Mouse (Mus musculus) spleen, adult 2 months (tissue): ENCODE data around the gene Serpina5. TPM values are rescaled to one million over a fixed set of nuclear protein-coding genes. Genes with fewer than 3 reads are reported as not detected.

Source experiments
- DNase-seq, 2 experiments: peaks; one replicate each; pipeline versions ENCODE4 v3.0.0 to v3.0.0-alpha.2; 2012 to 2021; ENCODE audit warnings: low spot score in 2 of 2, low read depth in 1 of 2
- H3K27ac ChIP-seq: fragments of 200-500 bp; 2 replicates; pipeline ENCODE4 v1.5.1; 2012; ENCODE audit warnings: low read length, inconsistent platforms; ENCODE audit not compliant: insufficient read depth
- H3K27me3 ChIP-seq: fragments of 200-500 bp; 2 replicates; pipeline ENCODE4 v1.6.1; 2012; ENCODE audit warnings: mild to moderate bottlenecking, moderate library complexity, low read length, inconsistent platforms; ENCODE audit not compliant: control insufficient read depth, insufficient read depth
- H3K36me3 ChIP-seq: fragments of 200-500 bp; 2 replicates; pipeline ENCODE4 v1.6.1; 2012; ENCODE audit warnings: mild to moderate bottlenecking, low read length, inconsistent platforms; ENCODE audit not compliant: control insufficient read depth, insufficient read depth
- H3K4me1 ChIP-seq: fragments of 200-500 bp; 2 replicates; pipeline ENCODE4 v1.6.1; 2011; ENCODE audit warnings: inconsistent platforms; ENCODE audit not compliant: control insufficient read depth, insufficient read depth, insufficient read length
- H3K4me3 ChIP-seq: fragments of 200-500 bp; 2 replicates; pipeline ENCODE4 v1.5.1; 2011; ENCODE audit warnings: mild to moderate bottlenecking, inconsistent platforms; ENCODE audit not compliant: insufficient read depth, insufficient read length; ENCODE audit errors: extremely low read depth
- CTCF ChIP-seq: fragments of 200-500 bp; IDR thresholded peaks from 2 replicates; pipeline ENCODE4 v1.5.1; 2011; ENCODE audit warnings: mild to moderate bottlenecking, inconsistent platforms; ENCODE audit not compliant: insufficient read depth, insufficient read length, insufficient replicate concordance; ENCODE audit errors: extremely low read depth
- POLR2A ChIP-seq: fragments of 200-500 bp; IDR thresholded peaks from 2 replicates; pipeline ENCODE4 v1.6.1; 2011; ENCODE audit warnings: low read depth, low read length, inconsistent platforms
- WGBS: fragments of 180-500 bp; shearing (Covaris S2); methylation state at CpG from one replicate; pipeline ENCODE4 v1.1.7; 2018; 5-methylcytosine and 5-hydroxymethylcytosine counted together
- polyA plus RNA-seq: library from polyadenylated mRNA; depleted of rRNA; stranded (reverse); fragments of >200 nt; gene quantifications from 2 replicates; pipeline ENCODE4 v1.2.3, GENCODE M21; 2012; rRNA removed

Serpina5 gene
- polyA plus RNA-seq, 1 experiment: not detected

DNA sequence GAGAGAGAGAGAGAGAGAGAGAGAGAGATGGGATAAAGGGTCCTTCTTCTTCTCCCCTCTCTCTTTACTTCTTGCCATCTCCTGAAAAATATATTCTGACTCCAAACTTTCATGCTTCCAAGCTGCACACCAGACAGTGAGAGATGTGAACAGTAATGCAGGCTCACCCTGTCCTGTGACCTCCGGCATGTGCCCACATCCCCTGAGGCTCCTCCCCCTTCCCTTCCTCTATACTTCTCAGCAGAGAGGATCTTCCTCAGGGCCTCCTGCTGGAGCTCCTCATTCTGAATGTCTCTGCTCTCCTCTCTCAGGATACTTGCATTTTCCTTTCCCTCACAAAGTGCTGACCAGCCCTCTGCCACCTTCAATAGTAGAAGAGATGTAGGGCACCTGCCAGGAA is 41.5 kb downstream of the Serpina5 start:
- no peaks in the 10 kb centered on the region for H3K4me1 ChIP-seq
- no peak overlapping the region for H3K4me3 ChIP-seq
- no peak overlapping the region for H3K27ac ChIP-seq
- no peaks in the 10 kb centered on the region for H3K27me3 ChIP-seq
- DNase-seq: no peak
- WGBS: 18% methylated on average over 1 of the region's 1 CpGs
- TF ChIP-seq POLR2A (no peak), CTCF (no peak)
- no peaks in the 10 kb centered on the region for H3K36me3 ChIP-seq

DNA sequence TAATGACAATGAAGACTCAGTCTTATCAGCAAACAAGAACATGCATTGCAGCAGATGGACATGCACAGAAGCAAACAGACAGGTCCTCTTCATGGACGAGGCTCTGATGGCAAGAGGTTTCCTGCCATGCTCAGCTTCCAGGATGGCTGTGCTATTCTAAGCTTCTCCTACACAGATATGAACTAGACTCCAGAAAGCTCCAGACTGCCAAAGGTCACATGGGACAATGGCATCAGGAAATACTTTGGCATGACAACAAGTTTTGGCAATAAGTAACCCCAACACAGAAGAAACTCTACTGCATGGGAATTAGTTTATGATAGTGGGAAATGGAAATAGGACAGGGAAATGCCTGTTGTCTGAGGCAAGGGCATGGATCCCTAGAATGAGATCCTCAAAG is 42.4 kb downstream of the Serpina5 start:
- Histone ChIP-seq H3K4me1 (no peaks in the 10 kb centered on the region), H3K27ac (no peak overlapping the region), H3K4me3 (no peak overlapping the region), H3K27me3 (no peaks in the 10 kb centered on the region), H3K36me3 (no peaks in the 10 kb centered on the region)
- no peak for DNase-seq
- 96% methylated on average over 1 of the region's 1 CpGs for WGBS
- TF ChIP-seq CTCF: no peak
- no peak for TF ChIP-seq POLR2A

DNA sequence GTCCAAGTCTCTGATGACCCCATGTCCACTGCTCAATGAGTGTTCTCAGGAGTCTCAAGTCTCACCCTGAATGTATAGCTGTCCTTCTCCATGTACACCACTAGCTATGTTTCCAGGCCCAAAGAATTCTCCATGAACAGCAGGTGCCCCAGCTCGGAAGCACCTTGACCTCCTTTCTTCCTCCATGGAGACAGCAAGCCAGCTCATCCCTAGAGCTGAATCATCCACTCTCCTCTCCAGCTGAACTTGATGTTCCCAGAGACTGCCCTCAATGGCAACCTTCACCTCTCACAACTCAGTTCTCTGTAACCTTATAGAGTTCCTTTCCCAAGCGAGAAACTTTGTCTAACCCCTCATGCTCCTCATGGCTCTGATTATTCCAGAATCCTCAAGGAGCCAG is 44.7 kb downstream of the Serpina5 start:
- Histone ChIP-seq H3K27me3 (no peaks in the 10 kb centered on the region), H3K27ac (no peak overlapping the region), H3K4me1 (no peaks in the 10 kb centered on the region), H3K36me3 (no peaks in the 10 kb centered on the region), H3K4me3 (no peak overlapping the region)
- no peak for DNase-seq
- WGBS: 84% methylated on average over 2 of the region's 2 CpGs
- TF ChIP-seq POLR2A: no peak
- no peak for TF ChIP-seq CTCF

DNA sequence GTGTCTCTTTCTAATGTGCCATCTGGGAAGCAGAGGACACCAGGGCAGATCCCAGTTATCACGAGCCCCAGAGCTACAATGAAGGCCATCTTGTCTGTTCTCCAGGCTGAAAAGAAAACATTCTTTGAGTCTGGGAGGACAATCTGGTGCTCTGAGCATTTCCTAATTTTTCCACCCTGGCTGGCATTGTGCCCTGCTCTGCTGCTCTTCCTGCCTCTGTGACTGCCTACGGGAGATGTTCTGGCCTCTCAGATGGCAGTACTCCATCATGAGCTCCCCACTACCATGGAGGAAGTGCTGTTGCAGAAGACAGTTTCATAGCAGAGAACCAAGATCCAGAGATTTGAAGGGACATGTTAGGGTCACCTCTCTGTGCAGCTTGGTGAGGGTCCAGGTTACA is 51.1 kb downstream of the Serpina5 start:
- Histone ChIP-seq H3K27ac (no peak overlapping the region), H3K4me3 (no peak overlapping the region), H3K4me1 (no peaks in the 10 kb centered on the region), H3K27me3 (no peaks in the 10 kb centered on the region), H3K36me3 (no peaks in the 10 kb centered on the region)
- no peak for DNase-seq
- WGBS: 78% methylated on average over 2 of the region's 2 CpGs
- TF ChIP-seq POLR2A: no peak
- no peak for TF ChIP-seq CTCF

DNA sequence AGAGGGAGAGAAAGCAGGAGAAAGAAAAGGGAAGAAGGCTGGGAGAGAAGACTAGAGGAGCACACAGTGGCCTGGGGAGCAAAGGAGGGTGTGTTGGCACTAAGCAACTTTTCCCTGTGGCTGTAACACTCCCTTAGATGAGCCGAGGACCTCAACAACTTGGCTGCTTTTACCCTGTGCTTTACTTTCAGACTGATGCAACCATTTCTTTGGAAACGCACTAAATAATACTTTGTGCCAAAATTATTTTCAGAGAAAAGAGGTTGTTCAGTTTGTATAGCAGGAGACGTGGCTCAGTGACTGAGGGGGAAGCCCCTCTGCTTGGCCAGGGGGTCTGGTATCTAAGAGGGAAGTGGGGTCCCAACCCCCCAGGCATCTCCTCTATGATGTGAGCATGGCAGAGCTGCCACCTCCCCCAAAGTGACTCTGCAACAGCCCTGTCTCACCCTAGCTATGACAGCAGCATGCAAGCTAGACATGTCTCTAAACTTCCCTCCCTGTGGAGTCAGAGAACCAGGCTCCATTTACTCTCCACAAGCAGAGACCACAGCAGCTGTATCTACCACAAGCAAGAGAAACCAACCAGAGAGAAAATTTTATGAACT is 52.2 kb downstream of the Serpina5 start:
- 72% methylated on average over 3 of the region's 3 CpGs for WGBS
- no peak overlapping the region for H3K4me3 ChIP-seq

DNA sequence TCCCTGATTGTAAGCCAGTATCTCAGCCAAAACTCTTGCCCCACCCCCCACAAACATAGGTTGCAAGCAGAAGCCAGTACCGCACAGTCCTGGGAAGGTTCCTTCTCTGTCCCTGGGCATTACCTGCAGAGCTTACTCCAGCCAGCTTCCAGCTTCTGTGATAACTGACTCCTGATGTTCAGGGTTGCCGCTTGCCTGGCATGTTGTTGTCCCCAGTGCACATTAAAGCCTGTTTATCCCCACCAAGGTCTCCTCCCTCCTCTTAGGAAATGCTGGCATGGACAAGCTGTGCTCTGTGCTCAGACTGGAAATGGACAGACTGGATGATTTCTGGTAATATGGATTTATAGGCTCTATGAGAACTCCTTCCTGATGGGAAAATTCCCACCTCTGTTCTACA is 52.7 kb downstream of the Serpina5 start, which contains the start of gene Serpina3c:
Gene Serpina3c, minus strand, starts transcription at position 215 of the 400 bp plus-strand sequence.
- H3K27ac ChIP-seq: no peak within 1 kb of the TSS
- H3K4me1 ChIP-seq: no peaks in the 10 kb centered on the region
- no peaks in the 10 kb centered on the region for H3K36me3 ChIP-seq
- no peaks in the 10 kb centered on the region for H3K27me3 ChIP-seq
- H3K4me3 ChIP-seq: no peak within 1 kb of the TSS
- 75% methylated on average over 2 of the region's 2 CpGs for WGBS
- TF ChIP-seq CTCF (no peak), POLR2A (no peak)
- DNase-seq: no peak

More for the DNA sequence above, 52.2 kb downstream of the Serpina5 start:
- no peaks in the 10 kb centered on the region for H3K36me3 ChIP-seq
- no peak overlapping the region for H3K27ac ChIP-seq
- DNase-seq: no peak
- H3K27me3 ChIP-seq: no peaks in the 10 kb centered on the region
- no peaks in the 10 kb centered on the region for H3K4me1 ChIP-seq
- TF ChIP-seq CTCF: no peak
- no peak for TF ChIP-seq POLR2A

Other genes with a start within 250 kb of the Serpina5 start
- gene Serpina1a, start 237.6 kb upstream of the Serpina5 start, polyA plus RNA-seq: 0.64 and 11.8 TPM in 2 replicates
- 0.90 and 6.6 TPM in 2 replicates for gene Serpina1c, start 196.2 kb upstream of the Serpina5 start, polyA plus RNA-seq
- 0.67 and 1.0 TPM in 2 replicates for gene Serpina1e, start 142.1 kb upstream of the Serpina5 start, polyA plus RNA-seq
- gene Serpina11, start 111.2 kb upstream of the Serpina5 start, polyA plus RNA-seq: 0.49 and 0.87 TPM in 2 replicates
- gene Serpina9, start 87.4 kb upstream of the Serpina5 start, polyA plus RNA-seq: 0.13 TPM in 1 of 2 replicates, not detected in the other
- gene Serpina12, start 56.7 kb upstream of the Serpina5 start, polyA plus RNA-seq: 0.02 and 0.04 TPM in 2 replicates
- gene Serpina3a, start 11.6 kb downstream of the Serpina5 start, polyA plus RNA-seq: not detected in 2 replicates
- 0.43 and 0.45 TPM in 2 replicates for gene Serpina3b, start 26.9 kb downstream of the Serpina5 start, polyA plus RNA-seq
- gene Serpina3c, start 52.8 kb downstream of the Serpina5 start, polyA plus RNA-seq: 0.35 and 0.49 TPM in 2 replicates
- gene Serpina3f, start 113.4 kb downstream of the Serpina5 start, polyA plus RNA-seq: 3.3 and 6.0 TPM in 2 replicates
- gene Serpina3g, start 135.1 kb downstream of the Serpina5 start, polyA plus RNA-seq: 82.5 and 110 TPM in 2 replicates
- gene Serpina3i, start 162.0 kb downstream of the Serpina5 start, polyA plus RNA-seq: 0.45 and 0.76 TPM in 2 replicates
- not detected in 2 replicates for gene Serpina3j, start 213.4 kb downstream of the Serpina5 start, polyA plus RNA-seq
- gene Serpina3k, start 237.4 kb downstream of the Serpina5 start, polyA plus RNA-seq: 0.05 and 0.11 TPM in 2 replicates
- gene Serpina3m, start 237.4 kb downstream of the Serpina5 start, polyA plus RNA-seq: 0.06 TPM in 1 of 2 replicates, not detected in the other